Mouse (Mus musculus) heart, adult 2 months (tissue): ENCODE data around the gene Rtcb. TPM values are rescaled to one million over a fixed set of nuclear protein-coding genes. Genes with fewer than 3 reads are reported as not detected.

Source experiments
- DNase-seq, 2 experiments: peaks; one replicate each; pipeline ENCODE4 v3.0.0; 2021
- H3K27ac ChIP-seq: fragments of 200-600 bp; 2 replicates; pipeline ENCODE4 v1.8.1; 2022
- H3K27me3 ChIP-seq: fragments of 200-500 bp; 2 replicates; pipeline ENCODE4 v1.6.1; 2012; ENCODE audit warnings: mild to moderate bottlenecking, low read length, inconsistent platforms, mixed read lengths; ENCODE audit not compliant: control insufficient read depth, insufficient read depth
- H3K36me3 ChIP-seq: fragments of 200-500 bp; 2 replicates; pipeline ENCODE4 v1.6.1; 2012; ENCODE audit warnings: low read length, inconsistent platforms; ENCODE audit not compliant: control insufficient read depth, insufficient read depth
- H3K4me1 ChIP-seq: fragments of 200-500 bp; 2 replicates; pipeline ENCODE4 v1.6.1; 2011; ENCODE audit warnings: low read length; ENCODE audit not compliant: control insufficient read depth, insufficient read depth
- H3K4me3 ChIP-seq: fragments of 200-600 bp; 2 replicates; pipeline ENCODE4 v1.8.1; 2022
- H3K79me2 ChIP-seq: fragments of 200-500 bp; replicated peaks from 2 replicates; pipeline ENCODE4 v1.6.1; 2012; ENCODE audit warnings: mild to moderate bottlenecking, inconsistent platforms, low read length, moderate library complexity, mixed read lengths; ENCODE audit not compliant: control insufficient read depth, insufficient read depth
- H3K9ac ChIP-seq: fragments of 200-500 bp; 2 replicates; pipeline ENCODE4 v1.6.1; 2012; ENCODE audit warnings: low read depth, mild to moderate bottlenecking, control low read depth, inconsistent platforms, low read length, mixed read lengths
- CTCF ChIP-seq: fragments of 200-600 bp; IDR thresholded peaks from 2 replicates; pipeline ENCODE4 v1.8.1; 2022; ENCODE audit warnings: antibody characterized with exemption, mild to moderate bottlenecking, moderate library complexity
- EP300 ChIP-seq: fragments of 200-500 bp; IDR thresholded peaks from 2 replicates; pipeline ENCODE4 v1.6.1; 2011; ENCODE audit warnings: low read depth, low read length, control low read depth; ENCODE audit not compliant: insufficient read depth
- POLR2A ChIP-seq: fragments of 200-500 bp; IDR thresholded peaks from 2 replicates; pipeline ENCODE4 v1.6.1; 2011; ENCODE audit warnings: mild to moderate bottlenecking, low read depth, low read length, control low read depth; ENCODE audit not compliant: insufficient read depth
- WGBS: fragments of 180-500 bp; shearing (Covaris S2); methylation state at CpG from one replicate; pipeline ENCODE4 v1.1.7; 2018; 5-methylcytosine and 5-hydroxymethylcytosine counted together
- intact Hi-C: fragments of 180-260 bp; cut with DNase I; formaldehyde crosslinking; loops from one replicate; pipeline ENCODE4 v1.15.1; 2025
- polyA plus RNA-seq: library from polyadenylated mRNA; depleted of rRNA; stranded (reverse); fragments of >200 nt; gene quantifications from 2 replicates; pipeline ENCODE4 v1.2.3, GENCODE M21; 2012; rRNA removed
- total RNA-seq, 2 experiments: library from RNA; stranded (reverse); gene quantifications; 2 replicates each; pipeline ENCODE4 v1.2.3; 2021

Rtcb gene
- total and polyA plus RNA-seq, 3 experiments, result 38.8 to 76.7 (median 70.0) TPM

- H3K79me2 ChIP-seq, result no peaks in the 10 kb centered on the region
These were observed 29.0 kb downstream of the Rtcb start for GRCm38 (mm10) chr10:85928499-85929207.

GRCm38 (mm10) chr10:85927676-85928445 is 29.8 kb downstream of the Rtcb start, which contains the start of gene Ascl4:
Gene Ascl4 (plus strand): TSS chr10:85927681.
- Histone ChIP-seq H3K27me3 (peaks cover 2% of the 10 kb centered on the region; the same call in 1 of the 2 replicates), H3K79me2 (no peaks in the 10 kb centered on the region), H3K36me3 (no peaks in the 10 kb centered on the region), H3K9ac (peak within 1 kb of the TSS; percentile 67), H3K27ac (no peak within 1 kb of the TSS), H3K4me3 (peak within 1 kb of the TSS; percentile 54), H3K4me1 (no peaks in the 10 kb centered on the region; the same call in 1 of the 2 replicates)
- 2% methylated on average over 23 of the region's 23 CpGs for WGBS
- intact Hi-C loops, result no loop called here
- no peak for TF ChIP-seq EP300
- no peak for TF ChIP-seq POLR2A
- TF ChIP-seq CTCF, result no peak
- DNase-seq, result peak; percentile 12 to 24

More at GRCm38 (mm10) chr10:85928499-85929207, 29.0 kb downstream of the Rtcb start:
- H3K27ac ChIP-seq, result no peak overlapping the region
- peak overlapping the region; percentile 67 for H3K9ac ChIP-seq
- peaks cover 2% of the 10 kb centered on the region; the same call in 1 of the 2 replicates for H3K27me3 ChIP-seq
- no peaks in the 10 kb centered on the region; the same call in 1 of the 2 replicates for H3K4me1 ChIP-seq
- peak overlapping the region; percentile 54 for H3K4me3 ChIP-seq
- intact Hi-C loops, result no loop called here
- no peak for TF ChIP-seq POLR2A
- TF ChIP-seq CTCF, result peak; percentile 58
- WGBS, result 2% methylated on average over 63 of the region's 63 CpGs
- no peaks in the 10 kb centered on the region for H3K36me3 ChIP-seq
- peak; percentile 58 to 60 for DNase-seq

DNA sequence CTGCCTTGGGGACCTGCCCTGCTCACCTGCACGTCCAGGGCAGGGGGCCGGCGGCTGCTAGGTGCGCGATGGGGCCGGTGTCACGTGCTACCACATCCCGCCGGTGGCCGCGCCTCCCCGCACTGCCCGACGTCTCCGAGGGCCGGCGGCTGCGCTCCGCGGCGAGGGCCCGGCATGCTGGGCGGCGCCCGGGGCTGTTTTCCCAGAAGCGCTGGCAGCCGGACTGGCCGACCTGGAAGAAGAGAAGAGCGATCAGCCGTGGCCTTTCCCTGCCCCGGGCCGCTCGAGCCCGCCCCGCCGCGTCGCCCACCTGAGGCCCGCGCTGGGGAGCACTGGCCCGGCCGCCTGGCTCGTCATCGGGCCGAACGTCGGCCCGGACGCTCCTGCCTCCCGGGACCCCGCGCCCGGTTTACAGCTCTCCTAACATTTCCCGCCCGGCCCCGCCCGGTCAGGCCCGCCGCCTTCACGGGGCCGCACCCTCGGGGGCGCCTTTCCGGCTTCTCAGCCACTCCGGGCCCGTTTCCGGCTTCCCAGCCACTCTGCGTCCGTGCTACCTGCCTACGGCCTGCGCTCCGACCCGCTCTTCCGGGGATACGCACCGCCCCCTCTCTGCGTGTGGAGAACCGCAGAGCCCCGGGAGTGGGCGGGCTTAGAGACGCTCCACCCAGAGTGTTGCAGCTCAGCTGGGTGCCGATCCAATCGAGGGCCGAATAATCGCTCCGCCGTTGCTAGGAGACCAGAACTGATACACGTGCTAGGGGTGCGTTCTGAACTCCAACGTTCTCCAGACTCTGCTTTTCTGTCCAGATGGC is 40.9 kb downstream of the Rtcb start, which contains the start of gene Prdm4:
TSS of gene Prdm4 (minus strand) at position 645 of the 812 bp plus-strand sequence.
- Histone ChIP-seq H3K4me1 (peaks cover 2% of the 10 kb centered on the region), H3K4me3 (peak within 1 kb of the TSS; percentile 77), H3K9ac (peak within 1 kb of the TSS; percentile 99), H3K79me2 (peaks cover 3% of the 10 kb centered on the region; the same call in 1 of the 2 replicates), H3K27me3 (no peaks in the 10 kb centered on the region), H3K36me3 (peaks cover 12% of the 10 kb centered on the region), H3K27ac (peak within 1 kb of the TSS; percentile 83)
- peak; percentile 96 to 99 for DNase-seq
- intact Hi-C loops, result loop anchor here (2.0 kb wide), 1 partner anchor 40 kb away; the partner anchor contains the start of gene Rtcb
- WGBS, result under 1% methylated on average over 89 of the region's 90 CpGs
- no peak for TF ChIP-seq POLR2A
- TF ChIP-seq CTCF, result peak; percentile 65
- TF ChIP-seq EP300, result peak; percentile 71; the same call in 1 of the 2 replicates

Other genes with a start within 250 kb of the Rtcb start
- gene Pwp1, start 128.3 kb downstream of the Rtcb start, total RNA-seq, result 10 to 100 TPM; 12.6 to 14.0 TPM
- 7.0 and 12.9 TPM in 2 replicates for gene Pwp1, start 128.3 kb downstream of the Rtcb start, polyA plus RNA-seq
- gene Prdm4, start 40.7 kb downstream of the Rtcb start, total RNA-seq, result 10 to 100 TPM; 10.6 to 11.6 TPM
- 12.7 and 20.6 TPM in 2 replicates for gene Prdm4, start 40.7 kb downstream of the Rtcb start, polyA plus RNA-seq
- gene Ascl4, start 30.1 kb downstream of the Rtcb start, total RNA-seq, result not detected
- gene Ascl4, start 30.1 kb downstream of the Rtcb start, polyA plus RNA-seq, result not detected in 2 replicates
- not detected for gene Bpifc, start 54.1 kb upstream of the Rtcb start, total RNA-seq
- gene Bpifc, start 54.1 kb upstream of the Rtcb start, polyA plus RNA-seq, result not detected in 2 replicates
- 10 to 100 TPM; 13.2 to 16.2 TPM for gene Fbxo7, start 64.1 kb upstream of the Rtcb start, total RNA-seq
- gene Fbxo7, start 64.1 kb upstream of the Rtcb start, polyA plus RNA-seq, result 16.7 and 20.2 TPM in 2 replicates